Mouse (Mus musculus) kidney, embryonic 14.5 days (tissue): ENCODE measurements around the gene Acad11. TPM values are rescaled to one million over a fixed set of nuclear protein-coding genes. Genes with fewer than 3 reads are reported as not detected.

Source experiments
- ATAC-seq: fragments of 200-750 bp; cut with Nextera tagmentation; 2 replicates; pipeline ENCODE4 v1.8.0; 2017; ENCODE audit warnings: moderate number of reproducible peaks, mild to moderate bottlenecking, moderate TSS enrichment, moderate library complexity; ENCODE audit not compliant: low FRiP score, low TSS enrichment
- H3K27ac ChIP-seq: fragments of 300-500 bp; sonication (generic); 2 replicates; pipeline ENCODE4 v1.5.1; 2014; ENCODE audit warnings: low read depth, mild to moderate bottlenecking, low read length, moderate library complexity, mixed read lengths
- H3K27me3 ChIP-seq: fragments of 300-500 bp; sonication (generic); 2 replicates; pipeline ENCODE4 v1.6.1; 2014; ENCODE audit warnings: mild to moderate bottlenecking, low read length; ENCODE audit not compliant: control insufficient read depth, insufficient read depth
- H3K36me3 ChIP-seq: fragments of 300-500 bp; sonication (generic); 2 replicates; pipeline ENCODE4 v1.6.1; 2014; ENCODE audit warnings: low read length, mixed read lengths; ENCODE audit not compliant: control insufficient read depth, insufficient read depth
- H3K4me1 ChIP-seq: fragments of 300-500 bp; sonication (generic); 2 replicates; pipeline ENCODE4 v1.6.1; 2014; ENCODE audit warnings: low read length, mixed read lengths; ENCODE audit not compliant: control insufficient read depth, insufficient read depth
- H3K4me2 ChIP-seq: fragments of 300-500 bp; sonication (generic); replicated peaks from 2 replicates; pipeline ENCODE4 v1.6.1; 2014; ENCODE audit warnings: low read depth, mild to moderate bottlenecking, low read length
- H3K4me3 ChIP-seq: fragments of 300-500 bp; sonication (generic); 2 replicates; pipeline ENCODE4 v1.5.1; 2014; ENCODE audit warnings: mild to moderate bottlenecking, low read length
- H3K9ac ChIP-seq: fragments of 300-500 bp; sonication (generic); 2 replicates; pipeline ENCODE4 v1.6.1; 2014; ENCODE audit warnings: low read depth, mild to moderate bottlenecking, low read length, moderate library complexity
- H3K9me3 ChIP-seq: fragments of 300-500 bp; sonication (generic); 2 replicates; pipeline ENCODE4 v1.6.1; 2016; ENCODE audit warnings: low read length; ENCODE audit not compliant: control insufficient read depth
- WGBS: fragments of 180-500 bp; shearing (Covaris S2); extraction: QIAGEN DNeasy Blood & Tissue Kit; methylation state at CpG from one replicate; pipeline ENCODE4 v1.1.7; 2014; 5-methylcytosine and 5-hydroxymethylcytosine counted together
- polyA plus RNA-seq: library from polyadenylated mRNA; unstranded; fragments of >200 nt; fragmentation: Nextera tagmentation; extraction: Ambion mirVana; gene quantifications from 2 replicates; pipeline ENCODE4 v1.2.1, GENCODE M21; 2014

Gene Acad11
- 6.7 and 11.0 TPM in 2 replicates for polyA plus RNA-seq

DNA sequence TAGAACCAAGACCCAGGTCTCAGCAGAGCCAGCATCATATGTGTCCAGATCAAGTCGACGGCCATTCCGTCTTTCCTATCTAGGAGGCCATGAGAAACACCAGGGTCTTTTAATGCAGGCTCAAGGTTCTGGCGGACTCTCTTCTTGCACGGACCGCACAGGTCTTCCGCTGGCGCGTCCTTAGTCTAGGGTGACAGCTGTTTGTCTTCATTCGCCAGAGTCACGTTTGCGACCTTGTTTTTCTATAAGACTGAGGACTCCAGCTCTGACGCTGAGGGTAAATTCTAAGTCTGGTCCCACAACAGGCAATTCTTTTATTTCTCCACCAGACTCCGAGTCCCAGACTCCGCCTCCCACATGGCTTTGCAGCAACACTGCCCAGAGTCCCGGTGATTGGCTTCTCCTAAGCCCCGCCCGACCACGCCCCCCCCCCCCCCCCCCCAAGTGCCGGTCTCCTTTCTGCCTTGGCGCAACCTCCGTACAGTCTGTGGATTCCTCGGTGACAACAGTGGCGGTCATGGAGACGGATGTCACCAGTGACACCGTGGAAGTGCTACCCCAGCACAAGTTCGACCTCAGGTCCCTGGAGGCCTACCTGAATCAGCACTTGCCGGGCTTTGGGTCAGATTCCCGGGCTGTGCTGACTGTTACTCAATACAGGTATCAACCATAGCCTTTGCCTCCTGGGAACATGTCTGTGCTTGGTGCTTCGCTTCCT is at the start of gene Acad11:
TSS of gene Acad11 (plus strand) at position 134 of the 718 bp plus-strand sequence.
- H3K36me3 ChIP-seq, result peaks cover 17% of the 10 kb centered on the region; the same call in 1 of the 2 replicates

GRCm38 (mm10) chr9:104014526-104014925 is 48.7 kb upstream of the Acad11 start:
- Histone ChIP-seq H3K36me3 (peaks cover 26% of the 10 kb centered on the region; the same call in 1 of the 2 replicates), H3K4me2 (no peak overlapping the region), H3K9ac (no peak overlapping the region), H3K4me1 (no peaks in the 10 kb centered on the region), H3K4me3 (no peak overlapping the region), H3K27ac (no peak overlapping the region), H3K9me3 (no peaks in the 10 kb centered on the region), H3K27me3 (no peaks in the 10 kb centered on the region)
- 84% methylated on average over 1 of the region's 1 CpGs for WGBS
- ATAC-seq, result no peak

More for the DNA sequence above, at the start of gene Acad11:
- no peaks in the 10 kb centered on the region for H3K9me3 ChIP-seq
- under 1% methylated on average over 28 of the region's 30 CpGs for WGBS
- H3K27ac ChIP-seq, result no peak within 1 kb of the TSS; the same call in 1 of the 2 replicates
- H3K4me1 ChIP-seq, result peaks cover 10% of the 10 kb centered on the region
- peak within 1 kb of the TSS; percentile 91 for H3K9ac ChIP-seq
- H3K4me2 ChIP-seq, result peak within 1 kb of the TSS; percentile 72
- peak; percentile 98 for ATAC-seq
- H3K4me3 ChIP-seq, result peak within 1 kb of the TSS; percentile 99
- no peaks in the 10 kb centered on the region for H3K27me3 ChIP-seq

- 94% methylated on average over 10 of the region's 10 CpGs for WGBS
- Histone ChIP-seq H3K4me3 (no peak overlapping the region), H3K9ac (no peak overlapping the region), H3K4me2 (no peak overlapping the region), H3K27ac (no peak overlapping the region), H3K4me1 (no peaks in the 10 kb centered on the region), H3K9me3 (no peaks in the 10 kb centered on the region), H3K36me3 (peaks cover 45% of the 10 kb centered on the region; the same call in 1 of the 2 replicates), H3K27me3 (no peaks in the 10 kb centered on the region)
- no peak for ATAC-seq
Measured at GRCm38 (mm10) chr9:104021026-104021425, 42.2 kb upstream of the Acad11 start.

GRCm38 (mm10) chr9:104027186-104027585 is 36.0 kb upstream of the Acad11 start:
- Histone ChIP-seq H3K4me3 (no peak overlapping the region), H3K27ac (no peak overlapping the region), H3K9me3 (no peaks in the 10 kb centered on the region), H3K4me1 (no peaks in the 10 kb centered on the region), H3K27me3 (no peaks in the 10 kb centered on the region), H3K9ac (no peak overlapping the region), H3K36me3 (peaks cover 24% of the 10 kb centered on the region), H3K4me2 (no peak overlapping the region)
- 96% methylated on average over 8 of the region's 8 CpGs for WGBS
- ATAC-seq, result no peak

DNA sequence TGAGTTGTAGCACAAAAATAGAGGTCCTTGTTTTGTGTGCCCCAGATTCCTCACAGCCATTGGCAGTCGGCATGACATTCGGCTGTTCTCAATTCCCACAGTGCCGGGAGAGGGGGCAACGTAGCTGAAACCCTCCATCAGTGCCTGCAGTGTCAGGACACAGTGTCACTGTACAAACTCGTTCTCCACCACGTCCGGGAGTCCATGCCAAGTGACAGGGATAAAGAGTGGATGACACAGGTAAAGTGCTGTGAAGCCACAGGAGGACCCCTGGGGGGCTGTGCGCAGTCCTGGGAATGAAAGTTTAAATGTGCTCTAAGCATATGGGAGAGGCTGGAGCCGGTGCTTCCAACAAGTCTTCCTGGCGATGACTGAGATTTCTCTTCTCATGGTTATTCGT is 33.3 kb upstream of the Acad11 start:
- no peak for ATAC-seq
- Histone ChIP-seq H3K27ac (no peak overlapping the region), H3K27me3 (no peaks in the 10 kb centered on the region), H3K4me1 (no peaks in the 10 kb centered on the region), H3K9ac (no peak overlapping the region), H3K36me3 (peaks cover 14% of the 10 kb centered on the region), H3K4me2 (no peak overlapping the region), H3K9me3 (no peaks in the 10 kb centered on the region), H3K4me3 (no peak overlapping the region)
- 91% methylated on average over 11 of the region's 11 CpGs for WGBS

DNA sequence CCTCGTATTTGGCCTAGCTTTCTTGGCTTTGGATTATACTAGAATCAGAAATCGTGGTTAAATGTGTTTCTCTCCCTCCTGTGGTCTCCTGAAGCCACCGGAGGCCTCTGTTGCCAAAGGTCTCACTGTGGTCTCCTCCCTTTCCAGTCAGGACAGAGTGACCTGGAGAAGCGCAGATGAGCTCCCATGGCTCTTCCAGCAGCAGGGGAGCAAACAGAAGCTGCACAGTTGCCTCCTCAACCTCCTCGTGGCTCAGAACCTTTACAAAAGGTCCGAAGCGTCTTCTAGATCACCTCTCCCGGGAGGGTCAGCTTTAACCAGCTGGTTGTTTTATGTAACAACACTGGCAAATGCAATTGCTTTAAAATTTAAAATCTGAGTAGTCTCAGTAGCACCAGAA is 28.9 kb upstream of the Acad11 start:
- Histone ChIP-seq H3K27ac (no peak overlapping the region), H3K27me3 (no peaks in the 10 kb centered on the region), H3K4me2 (no peak overlapping the region), H3K9me3 (no peaks in the 10 kb centered on the region), H3K36me3 (peaks cover 28% of the 10 kb centered on the region; the same call in 1 of the 2 replicates), H3K9ac (no peak overlapping the region), H3K4me1 (no peaks in the 10 kb centered on the region), H3K4me3 (no peak overlapping the region)
- no peak for ATAC-seq
- 87% methylated on average over 8 of the region's 8 CpGs for WGBS

GRCm38 (mm10) chr9:104034718-104035117 is 28.5 kb upstream of the Acad11 start:
- no peak overlapping the region for H3K4me2 ChIP-seq
- H3K36me3 ChIP-seq, result peaks cover 29% of the 10 kb centered on the region; the same call in 1 of the 2 replicates
- H3K4me1 ChIP-seq, result no peaks in the 10 kb centered on the region
- 85% methylated on average over 6 of the region's 6 CpGs for WGBS
- H3K9ac ChIP-seq, result no peak overlapping the region
- no peak overlapping the region for H3K4me3 ChIP-seq
- no peaks in the 10 kb centered on the region for H3K27me3 ChIP-seq
- no peak for ATAC-seq
- no peaks in the 10 kb centered on the region for H3K9me3 ChIP-seq
- H3K27ac ChIP-seq, result no peak overlapping the region

DNA sequence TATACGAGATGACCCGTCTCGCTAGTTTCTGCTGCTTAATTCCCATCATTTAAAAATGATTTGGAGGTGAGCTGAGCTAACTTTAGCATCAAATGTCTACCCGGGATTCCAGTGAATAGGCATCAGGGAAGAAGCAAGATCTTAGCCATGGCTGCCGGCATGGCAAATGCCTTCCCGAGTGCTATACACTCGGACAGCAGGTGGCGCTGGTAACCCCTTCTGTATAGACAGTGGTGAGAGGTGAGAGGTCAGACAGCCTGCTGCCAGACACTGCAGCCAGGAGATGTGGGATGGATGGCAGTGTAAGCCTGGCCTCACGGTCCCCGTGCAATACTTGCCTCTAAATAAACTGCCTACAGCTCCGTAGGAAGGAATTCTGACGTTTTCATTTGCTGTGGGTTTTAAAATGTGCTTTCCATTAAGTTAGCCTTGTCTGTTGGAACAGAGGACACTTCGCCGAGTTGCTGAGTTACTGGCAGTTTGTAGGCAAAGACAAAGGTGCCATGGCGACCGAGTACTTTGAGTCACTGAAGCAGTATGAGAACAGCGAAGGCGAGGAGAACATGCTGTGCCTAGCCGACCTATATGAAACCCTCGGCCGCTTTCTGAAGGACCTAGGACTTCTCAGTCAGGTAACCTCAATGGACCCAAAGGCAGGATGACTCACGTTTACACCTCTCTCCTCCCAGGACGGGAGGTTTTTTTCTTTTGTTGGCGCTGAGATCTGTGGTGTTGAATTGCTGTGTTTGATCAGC is 27.7 kb upstream of the Acad11 start:
- no peak overlapping the region for H3K4me3 ChIP-seq
- no peak for ATAC-seq
- 53% methylated on average over 24 of the region's 24 CpGs for WGBS
- H3K27ac ChIP-seq, result no peak overlapping the region
- peaks cover 29% of the 10 kb centered on the region; the same call in 1 of the 2 replicates for H3K36me3 ChIP-seq
- H3K27me3 ChIP-seq, result no peaks in the 10 kb centered on the region
- H3K9me3 ChIP-seq, result no peaks in the 10 kb centered on the region
- H3K9ac ChIP-seq, result no peak overlapping the region
- no peak overlapping the region for H3K4me2 ChIP-seq
- no peaks in the 10 kb centered on the region for H3K4me1 ChIP-seq

GRCm38 (mm10) chr9:104038266-104038665 is 24.9 kb upstream of the Acad11 start:
- H3K9me3 ChIP-seq, result no peaks in the 10 kb centered on the region
- no peak overlapping the region for H3K9ac ChIP-seq
- H3K27ac ChIP-seq, result no peak overlapping the region
- H3K4me3 ChIP-seq, result no peak overlapping the region
- H3K36me3 ChIP-seq, result peaks cover 39% of the 10 kb centered on the region; the same call in 1 of the 2 replicates
- no peaks in the 10 kb centered on the region for H3K4me1 ChIP-seq
- ATAC-seq, result no peak
- 93% methylated on average over 13 of the region's 13 CpGs for WGBS
- H3K27me3 ChIP-seq, result no peaks in the 10 kb centered on the region
- H3K4me2 ChIP-seq, result no peak overlapping the region
